Mouse (Mus musculus) hindbrain, postnatal 0 days (tissue): Measurements from ENCODE around the gene Cd5. TPM values are rescaled to one million over a fixed set of nuclear protein-coding genes. Genes with fewer than 3 reads are reported as not detected.

Source experiments
- ATAC-seq: fragments of 200-750 bp; cut with Nextera tagmentation; 2 replicates; pipeline ENCODE4 v1.8.0; 2017; ENCODE audit warnings: mild to moderate bottlenecking, moderate TSS enrichment, moderate library complexity
- DNase-seq: peaks from one replicate; pipeline ENCODE4 v3.0.0-alpha.2; 2015; ENCODE audit warnings: low spot score
- H3K27ac ChIP-seq: fragments of 300-500 bp; sonication (generic); 2 replicates; pipeline ENCODE4 v1.5.1; 2014; ENCODE audit warnings: mild to moderate bottlenecking
- H3K27me3 ChIP-seq: fragments of 300-500 bp; sonication (generic); 2 replicates; pipeline ENCODE4 v1.6.1; 2014; ENCODE audit warnings: low read length, mixed read lengths; ENCODE audit not compliant: insufficient read depth
- H3K36me3 ChIP-seq: fragments of 300-500 bp; sonication (generic); 2 replicates; pipeline ENCODE4 v1.6.1; 2014; ENCODE audit warnings: low read length, mixed read lengths; ENCODE audit not compliant: insufficient read depth
- H3K4me1 ChIP-seq: fragments of 300-500 bp; sonication (generic); 2 replicates; pipeline ENCODE4 v1.6.1; 2014; ENCODE audit warnings: antibody characterized with exemption, low read length, mixed read lengths; ENCODE audit not compliant: insufficient read depth
- H3K4me2 ChIP-seq: fragments of 300-500 bp; sonication (generic); 2 replicates; pipeline ENCODE4 v1.6.1; 2014; ENCODE audit warnings: low read depth, mild to moderate bottlenecking, low read length, moderate library complexity, mixed read lengths
- H3K4me3 ChIP-seq: fragments of 300-500 bp; sonication (generic); 2 replicates; pipeline ENCODE4 v1.5.1; 2014; ENCODE audit warnings: low read length
- H3K9ac ChIP-seq: fragments of 300-500 bp; sonication (generic); replicated peaks from 2 replicates; pipeline ENCODE4 v1.6.1; 2014; ENCODE audit warnings: mild to moderate bottlenecking, low read length, moderate library complexity, mixed read lengths
- H3K9me3 ChIP-seq: fragments of 300-500 bp; sonication (generic); 2 replicates; pipeline ENCODE4 v1.6.1; 2016; ENCODE audit warnings: low read length, mixed read lengths
- CTCF ChIP-seq: IDR thresholded peaks from 2 replicates; pipeline ENCODE4 v1.5.1; 2016; ENCODE audit warnings: antibody characterized with exemption, control low read depth, low read depth
- WGBS: fragments of 180-500 bp; shearing (Covaris S2); extraction: QIAGEN DNeasy Blood & Tissue Kit; methylation state at CpG from one replicate; pipeline ENCODE4 v1.1.7; 2014; 5-methylcytosine and 5-hydroxymethylcytosine counted together
- polyA plus RNA-seq: library from polyadenylated mRNA; unstranded; fragments of >200 nt; fragmentation: Nextera tagmentation; extraction: Ambion mirVana; gene quantifications from 2 replicates; pipeline ENCODE4 v1.2.1, GENCODE M21; 2015
- total RNA-seq: library from RNA; depleted of rRNA; stranded (reverse); fragments of >200 nt; gene quantifications from 2 replicates; pipeline ENCODE4 v1.2.3, GENCODE M21; 2014

Cd5 gene
- total and polyA plus RNA-seq, 2 experiments from 2014 or later, result 0.26 to 0.68 TPM

DNA sequence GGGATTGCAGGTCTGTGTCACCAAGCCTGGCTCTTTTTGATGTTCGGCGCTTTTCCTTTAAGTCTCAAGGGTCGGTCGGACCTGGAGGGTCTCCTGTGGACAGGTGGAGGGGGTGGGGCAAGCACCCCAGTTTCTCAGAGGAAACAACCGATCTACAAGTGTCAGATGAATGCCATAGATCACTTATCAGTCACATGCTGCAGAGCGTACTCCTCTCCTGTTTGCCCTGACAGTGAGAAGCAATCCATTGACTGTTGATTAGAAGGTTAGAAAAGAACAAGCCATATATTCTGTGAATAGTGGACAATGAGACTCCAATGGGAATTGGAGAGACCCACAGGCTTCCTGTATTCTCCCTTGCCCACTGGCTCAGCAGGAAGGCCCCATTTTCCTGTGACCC is 11.4 kb upstream of the Cd5 start:
- ATAC-seq, result no peak
- Histone ChIP-seq H3K4me2 (no peak overlapping the region), H3K36me3 (no peaks in the 10 kb centered on the region), H3K4me3 (no peak overlapping the region), H3K9me3 (no peaks in the 10 kb centered on the region), H3K27me3 (no peaks in the 10 kb centered on the region), H3K27ac (no peak overlapping the region), H3K9ac (no peak overlapping the region), H3K4me1 (no peaks in the 10 kb centered on the region)
- 87% methylated on average over 6 of the region's 6 CpGs for WGBS
- no peak for TF ChIP-seq CTCF
- DNase-seq, result no peak

DNA sequence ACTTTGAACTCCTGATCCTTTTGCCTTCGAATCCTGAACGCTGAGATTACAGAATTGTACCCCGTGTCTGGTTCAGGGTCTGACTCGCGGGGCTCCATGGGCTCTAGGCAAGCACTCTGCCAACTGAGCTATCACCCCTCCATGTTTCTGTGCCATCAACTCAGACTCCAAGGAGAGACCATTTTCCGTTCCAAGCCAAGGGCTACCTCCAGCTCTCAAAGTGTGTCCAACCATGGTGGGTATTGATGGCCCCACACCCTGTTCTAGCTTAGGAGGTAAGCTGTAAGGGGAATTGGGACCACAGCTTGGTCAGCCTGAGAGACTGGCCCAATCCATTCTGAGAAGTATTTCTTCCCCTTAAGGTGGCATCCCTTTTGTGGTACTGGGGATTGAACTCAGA is 10.5 kb upstream of the Cd5 start:
- Histone ChIP-seq H3K36me3 (no peaks in the 10 kb centered on the region), H3K27ac (no peak overlapping the region), H3K9me3 (no peaks in the 10 kb centered on the region), H3K4me1 (no peaks in the 10 kb centered on the region), H3K9ac (no peak overlapping the region), H3K27me3 (no peaks in the 10 kb centered on the region), H3K4me3 (no peak overlapping the region), H3K4me2 (no peak overlapping the region)
- no peak for TF ChIP-seq CTCF
- no peak for DNase-seq
- 88% methylated on average over 6 of the region's 6 CpGs for WGBS
- no peak for ATAC-seq

DNA sequence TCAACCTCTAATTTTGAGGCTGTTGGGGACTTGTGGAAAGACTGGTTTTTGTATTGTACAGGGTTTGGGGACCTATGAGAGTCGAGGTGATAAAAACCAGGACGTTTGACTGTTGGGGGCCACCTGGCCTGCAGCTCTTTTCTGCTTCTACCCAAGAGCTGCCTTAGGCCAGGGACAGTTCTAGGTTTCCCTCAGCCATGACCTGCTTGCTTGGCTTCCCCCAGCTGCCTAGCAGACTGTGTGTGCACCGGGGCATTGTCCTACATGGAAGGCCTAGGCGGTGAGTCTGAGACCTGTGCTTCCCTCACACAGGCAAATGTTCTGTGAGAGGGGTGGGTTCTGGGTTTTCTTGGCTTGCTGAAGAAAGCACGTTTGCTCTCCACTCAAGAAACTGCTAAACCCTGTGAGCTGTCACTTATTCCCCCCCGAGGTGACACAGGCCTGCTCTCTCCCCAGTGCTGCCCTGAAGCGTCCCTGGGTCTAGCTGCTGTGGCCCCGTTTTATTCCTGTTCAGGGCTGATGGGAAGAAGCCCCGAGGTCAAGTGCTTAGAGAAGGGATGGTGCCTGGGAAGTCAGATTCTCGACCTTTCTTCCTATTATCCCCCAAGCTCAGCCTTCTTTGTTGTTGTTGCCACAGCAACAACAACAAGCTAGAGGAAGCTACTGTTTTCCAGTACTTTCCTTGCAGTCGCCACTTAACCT is 9.8 kb upstream of the Cd5 start:
- peak; percentile 24; the same call in 1 of the 2 replicates for ATAC-seq
- Histone ChIP-seq H3K9me3 (no peaks in the 10 kb centered on the region), H3K27ac (no peak overlapping the region), H3K27me3 (no peaks in the 10 kb centered on the region), H3K4me2 (no peak overlapping the region), H3K4me3 (no peak overlapping the region), H3K36me3 (no peaks in the 10 kb centered on the region), H3K4me1 (no peaks in the 10 kb centered on the region), H3K9ac (no peak overlapping the region)
- DNase-seq, result no peak
- 47% methylated on average over 11 of the region's 11 CpGs for WGBS
- no peak for TF ChIP-seq CTCF

DNA sequence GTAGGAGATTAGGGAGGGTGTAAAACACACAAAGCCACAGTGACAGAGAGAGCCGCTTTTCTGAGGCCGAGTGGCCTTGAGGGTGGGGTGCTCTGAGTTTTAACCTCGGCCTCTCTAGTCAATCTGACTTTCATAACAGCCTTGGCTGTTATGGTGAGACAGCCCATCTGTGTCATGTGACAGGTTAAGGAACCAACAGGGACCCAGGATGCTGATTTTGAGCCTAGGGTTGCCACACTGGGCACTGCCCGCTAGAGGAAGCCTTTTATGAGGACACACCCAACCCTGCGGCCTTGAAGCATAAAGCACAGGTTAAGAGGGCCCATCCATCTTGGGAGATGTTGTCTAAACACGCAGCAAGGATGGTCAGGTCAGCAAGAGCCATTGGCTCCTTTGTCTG is 8.9 kb upstream of the Cd5 start:
- Histone ChIP-seq H3K4me2 (no peak overlapping the region), H3K36me3 (no peaks in the 10 kb centered on the region), H3K9me3 (no peaks in the 10 kb centered on the region), H3K4me1 (no peaks in the 10 kb centered on the region), H3K27me3 (no peaks in the 10 kb centered on the region), H3K4me3 (no peak overlapping the region), H3K9ac (no peak overlapping the region), H3K27ac (no peak overlapping the region)
- ATAC-seq, result no peak
- TF ChIP-seq CTCF, result no peak
- no peak for DNase-seq
- 87% methylated on average over 6 of the region's 6 CpGs for WGBS

DNA sequence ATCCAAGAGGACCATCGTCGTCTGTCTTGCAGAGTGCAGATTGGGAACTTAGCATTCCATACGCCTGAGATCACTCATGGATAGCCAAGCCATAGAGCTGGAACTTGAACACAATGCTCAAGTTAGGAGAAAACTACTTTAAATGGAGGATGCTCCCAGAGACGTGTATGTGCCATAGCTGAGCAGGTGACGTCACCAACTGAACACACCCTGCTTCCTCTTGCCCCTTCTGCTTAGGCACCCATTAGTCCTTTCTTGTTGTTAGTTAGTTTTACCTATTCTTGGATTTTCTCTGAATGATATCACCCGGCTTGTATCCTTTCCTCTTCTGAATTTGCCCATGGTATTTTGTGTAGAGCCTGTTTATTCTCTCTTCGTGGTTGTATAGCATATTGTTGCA is 8.4 kb upstream of the Cd5 start:
- WGBS, result 87% methylated on average over 7 of the region's 7 CpGs
- Histone ChIP-seq H3K4me2 (no peak overlapping the region), H3K27ac (no peak overlapping the region), H3K9me3 (no peaks in the 10 kb centered on the region), H3K4me1 (no peaks in the 10 kb centered on the region), H3K9ac (no peak overlapping the region), H3K27me3 (no peaks in the 10 kb centered on the region), H3K4me3 (no peak overlapping the region), H3K36me3 (no peaks in the 10 kb centered on the region)
- DNase-seq (no peak), ATAC-seq (no peak)
- no peak for TF ChIP-seq CTCF

DNA sequence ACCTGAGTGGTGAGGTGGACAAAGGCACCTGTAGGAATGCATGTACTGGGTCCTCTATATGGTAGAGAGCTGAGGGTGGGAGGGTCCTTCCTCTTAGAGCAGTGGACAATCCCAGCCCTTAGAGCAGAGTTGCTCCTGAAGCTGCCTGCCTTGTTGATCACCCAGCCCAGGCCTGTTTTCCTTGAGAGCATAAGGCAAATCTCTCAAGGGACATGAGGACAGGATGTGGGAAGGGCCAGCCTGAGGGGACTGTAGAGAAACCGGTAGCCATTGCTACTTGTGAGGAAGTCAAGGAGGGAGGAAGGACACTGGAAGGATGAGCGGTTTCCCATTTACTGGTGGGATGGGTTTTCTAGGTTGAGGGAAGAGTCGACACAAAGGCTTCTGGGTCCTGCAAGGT is 3.8 kb upstream of the Cd5 start:
- no peak for TF ChIP-seq CTCF
- no peaks in the 10 kb centered on the region for H3K9me3 ChIP-seq
- no peak overlapping the region for H3K4me3 ChIP-seq
- H3K27me3 ChIP-seq, result no peaks in the 10 kb centered on the region
- H3K4me2 ChIP-seq, result no peak overlapping the region
- no peak overlapping the region for H3K9ac ChIP-seq
- 79% methylated on average over 3 of the region's 3 CpGs for whole genome bisulfite sequencing
- no peaks in the 10 kb centered on the region for H3K4me1 ChIP-seq
- no peak for DNase-seq
- H3K36me3 ChIP-seq, result no peaks in the 10 kb centered on the region
- no peak overlapping the region for H3K27ac ChIP-seq
- no peak for ATAC-seq

DNA sequence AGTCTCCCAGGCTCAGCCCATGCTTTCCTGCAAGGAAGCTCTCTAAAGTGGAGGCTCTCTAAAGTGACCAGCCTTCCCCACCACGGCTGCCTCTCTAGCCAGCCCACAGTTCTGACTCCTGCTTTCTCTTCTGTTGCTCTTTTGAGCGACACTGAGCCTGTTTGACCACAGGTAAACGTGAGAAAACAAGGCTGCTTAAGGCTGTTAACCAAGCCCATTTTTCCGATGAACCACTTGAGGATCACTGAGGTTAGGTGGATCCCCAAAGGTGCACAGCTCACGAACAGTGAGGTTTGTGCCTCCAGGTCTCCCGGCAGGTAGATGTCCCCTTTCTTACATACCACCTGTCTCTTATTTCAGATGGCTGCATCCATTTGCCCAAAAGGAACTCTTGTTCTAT is 3.3 kb upstream of the Cd5 start:
- 87% methylated on average over 6 of the region's 6 CpGs for whole genome bisulfite sequencing

More for the DNA sequence above, 3.3 kb upstream of the Cd5 start:
- DNase-seq (no peak), ATAC-seq (no peak)
- no peaks in the 10 kb centered on the region for H3K36me3 ChIP-seq
- no peaks in the 10 kb centered on the region for H3K4me1 ChIP-seq
- no peak overlapping the region for H3K4me2 ChIP-seq
- no peaks in the 10 kb centered on the region for H3K9me3 ChIP-seq
- no peak overlapping the region for H3K4me3 ChIP-seq
- H3K27me3 ChIP-seq, result no peaks in the 10 kb centered on the region
- no peak overlapping the region for H3K9ac ChIP-seq
- TF ChIP-seq CTCF, result no peak
- H3K27ac ChIP-seq, result no peak overlapping the region
